Mouse (Mus musculus) adrenal gland, postnatal 0 days (tissue): ENCODE measurements around the gene Sowahb. TPM values are rescaled to one million over a fixed set of nuclear protein-coding genes. Genes with fewer than 3 reads are reported as not detected.

Experiments
- polyA plus RNA-seq: library from polyadenylated mRNA; unstranded; fragments of >200 nt; fragmentation: Nextera tagmentation; extraction: Ambion mirVana; gene quantifications from 2 replicates; pipeline ENCODE4 v1.2.1, GENCODE M21; 2015

Sowahb gene
- polyA plus RNA-seq, result 0.21 and 0.33 TPM in 2 replicates

DNA sequence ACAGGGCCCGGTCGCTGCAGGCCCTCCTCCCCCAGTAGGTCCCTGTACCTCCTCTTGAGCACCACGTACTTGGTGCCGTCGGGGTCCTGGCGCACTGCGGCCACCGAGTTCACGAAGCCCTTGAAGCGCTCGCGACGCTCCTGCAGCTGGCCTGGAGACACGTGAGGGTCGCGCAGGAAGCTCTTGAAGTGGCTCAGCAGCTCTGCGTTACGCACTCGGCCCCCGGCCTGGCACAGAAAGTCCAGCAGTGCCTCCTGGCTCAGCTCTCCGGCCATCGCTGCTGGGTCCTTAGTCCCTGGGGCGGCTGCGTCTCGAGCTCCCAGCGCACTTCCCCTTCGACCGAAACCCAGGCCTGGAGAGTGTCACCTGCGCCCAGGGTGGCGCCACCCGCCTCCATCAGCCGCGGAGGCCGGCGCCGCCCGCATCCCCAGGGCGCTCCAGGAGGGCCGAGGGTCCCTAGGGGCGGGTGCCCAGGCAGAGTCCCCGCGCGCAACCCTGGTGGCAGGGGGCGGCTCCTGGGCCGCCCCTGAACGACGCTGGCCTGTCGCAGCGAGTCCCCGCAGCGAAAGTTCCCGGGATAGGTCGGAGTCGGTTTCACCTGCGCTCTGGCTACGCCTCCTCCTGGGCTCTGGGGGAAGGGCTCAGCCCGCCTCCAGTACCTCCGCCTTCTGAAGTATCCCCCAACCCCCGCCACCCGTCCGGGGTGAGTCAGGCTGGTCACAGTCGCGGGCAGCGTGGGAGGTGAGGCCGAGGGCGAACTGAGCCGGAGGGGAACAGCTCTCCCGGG is at the start of gene Sowahb:
Gene Sowahb, minus strand, starts transcription at position 439 of the 787 bp plus-strand sequence.

DNA sequence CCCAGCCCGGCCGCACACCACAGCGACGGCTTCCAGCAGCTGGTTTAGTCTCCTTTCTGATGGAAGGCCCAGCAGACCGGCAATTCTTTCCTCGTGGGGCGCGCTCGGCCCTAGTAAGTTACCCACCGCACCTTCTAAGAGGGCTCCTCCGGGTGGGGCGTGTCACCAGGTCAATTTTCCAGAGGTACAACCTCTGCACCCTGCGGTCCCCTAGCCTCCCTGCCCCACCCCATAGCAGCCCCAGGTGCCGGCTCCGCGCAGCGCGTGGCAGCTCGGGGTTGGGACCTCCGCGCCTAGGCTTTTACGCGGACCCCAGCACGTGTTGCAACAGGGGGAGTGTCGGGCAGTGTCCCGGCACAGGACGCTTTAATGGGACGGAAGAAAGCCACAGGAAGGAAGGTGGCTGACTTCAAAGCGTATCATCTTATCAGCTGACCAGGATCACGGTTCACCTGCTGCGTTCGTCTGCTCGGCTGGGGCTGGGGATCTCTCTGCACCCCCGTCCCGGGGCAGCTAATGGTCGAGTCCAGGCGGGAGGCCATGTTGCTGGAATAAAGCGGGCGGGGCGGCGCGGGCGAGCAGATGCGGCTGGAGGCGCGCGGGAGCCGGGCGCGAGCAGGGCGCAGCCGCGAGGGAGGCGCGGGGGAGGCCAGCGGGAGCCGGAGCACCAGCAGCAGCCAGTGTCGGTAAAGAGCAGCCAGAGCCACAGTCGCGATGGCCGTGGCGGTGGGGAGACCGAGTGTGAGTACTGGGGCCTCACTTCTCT is 48.2 kb upstream of the Sowahb start, which contains the start of gene Sept11:
Gene Sept11, plus strand, starts transcription at position 581 of the 766 bp plus-strand sequence.

Other genes starting within 250 kb of the Sowahb start
- 58.9 and 60.7 TPM in 2 replicates for gene Sept11, start 48.4 kb upstream of the Sowahb start, polyA plus RNA-seq
- 75.6 and 91.6 TPM in 2 replicates for gene Ccni, start 161.5 kb upstream of the Sowahb start, polyA plus RNA-seq
- gene 2010109A12Rik, start 161.5 kb upstream of the Sowahb start, polyA plus RNA-seq, result 1.6 and 3.3 TPM in 2 replicates
- 38.3 and 42.6 TPM in 2 replicates for gene Ccng2, start 222.2 kb upstream of the Sowahb start, polyA plus RNA-seq